Mouse (Mus musculus): ENCODE data around the gene Tmem196. TPM values are rescaled to one million over a fixed set of nuclear protein-coding genes. Genes with fewer than 3 reads are reported as not detected.

Gene Tmem196
- polyA plus RNA-seq (2017; shearing (Covaris generic)): not detected

- no peak for ATAC-seq
Measured at GRCm38 (mm10) chr12:119945589-119946310, at the start of gene Tmem196. Tmem196 (plus strand) TSS chr12:119945822.

GRCm38 (mm10) chr12:119946311-119946692, 680 bp downstream of the Tmem196 start:
- no peak for ATAC-seq

GRCm38 (mm10) chr12:119957041-119957440, 11.4 kb downstream of the Tmem196 start:
- ATAC-seq: no peak

- no peak for ATAC-seq
Measured at GRCm38 (mm10) chr12:119960730-119961129, 15.1 kb downstream of the Tmem196 start.

- no peak for ATAC-seq
Measured at GRCm38 (mm10) chr12:119965373-119965772, 19.8 kb downstream of the Tmem196 start.

- no peak for ATAC-seq
Measured at GRCm38 (mm10) chr12:119970068-119970467, 24.4 kb downstream of the Tmem196 start.

GRCm38 (mm10) chr12:119981731-119982130, 36.1 kb downstream of the Tmem196 start:
- no peak for ATAC-seq

GRCm38 (mm10) chr12:119998267-119998666, 52.6 kb downstream of the Tmem196 start:
- ATAC-seq: no peak

GRCm38 (mm10) chr12:120004280-120004679, 58.7 kb downstream of the Tmem196 start:
- ATAC-seq: no peak

GRCm38 (mm10) chr12:120014768-120015167, 69.1 kb downstream of the Tmem196 start:
- no peak for ATAC-seq

GRCm38 (mm10) chr12:120015201-120015600, 69.6 kb downstream of the Tmem196 start:
- ATAC-seq: no peak

- peak; percentile 79 for ATAC-seq
Measured at GRCm38 (mm10) chr12:120028089-120028959, 82.7 kb downstream of the Tmem196 start.

All from activated CD4-positive, CD25-positive, alpha-beta regulatory T cell, adult 4 months (primary cell).